Mouse (Mus musculus): ENCODE results near the gene Gns.
"Not testable (repeated sequence)": the region's sequence is repeated elsewhere in the genome, so short reads cannot be mapped to it uniquely, and the experiment has no call there.

DNA sequence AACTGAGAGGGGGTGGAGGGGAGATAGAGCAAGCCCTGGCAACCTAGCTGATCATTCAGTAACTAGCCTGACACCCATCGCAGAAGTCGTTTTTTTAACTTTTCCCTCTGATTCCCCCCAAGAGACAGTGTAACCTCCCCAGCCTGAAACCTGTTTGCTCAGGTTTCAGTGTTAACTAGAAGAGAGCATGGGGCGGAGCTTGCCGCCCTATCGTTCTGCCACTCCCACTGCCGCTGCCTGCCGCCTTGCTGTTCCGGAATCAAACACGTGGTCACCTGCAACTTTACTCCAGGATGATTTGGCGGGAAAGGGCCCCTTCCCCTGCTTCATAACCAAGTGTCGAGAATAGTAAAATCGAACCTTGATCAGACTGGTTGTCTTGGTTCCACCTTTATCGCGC, 28.4 kb upstream of the Gns start:
- TF ChIP-seq CEBPB (IDR thresholded peaks at IDR 0.05; ENCODE audit: low read depth); CTCF (IDR thresholded peaks at IDR 0.05; ENCODE audit: control insufficient read depth, insufficient read depth, insufficient read length): not testable (repeated sequence)
